Mouse (Mus musculus) testis, adult 2 months (tissue): Measurements from ENCODE around the gene Snapc5. TPM values are rescaled to one million over a fixed set of nuclear protein-coding genes. Genes with fewer than 3 reads are reported as not detected.

Experiments
- H3K27ac ChIP-seq: fragments of 200-500 bp; 2 replicates; pipeline ENCODE4 v1.5.1; 2012; ENCODE audit warnings: low read depth, low read length; ENCODE audit not compliant: control insufficient read depth, insufficient read depth
- H3K27me3 ChIP-seq: fragments of 200-500 bp; 2 replicates; pipeline ENCODE4 v1.6.1; 2012; ENCODE audit warnings: mild to moderate bottlenecking, low read length, moderate library complexity; ENCODE audit not compliant: control insufficient read depth, insufficient read depth
- H3K36me3 ChIP-seq: fragments of 200-500 bp; 2 replicates; pipeline ENCODE4 v1.6.1; 2012; ENCODE audit warnings: mild to moderate bottlenecking, low read length; ENCODE audit not compliant: control insufficient read depth, insufficient read depth
- H3K4me1 ChIP-seq: fragments of 200-500 bp; 2 replicates; pipeline ENCODE4 v1.6.1; 2012; ENCODE audit warnings: low read length; ENCODE audit not compliant: control insufficient read depth, insufficient read depth
- H3K4me3 ChIP-seq: fragments of 200-500 bp; 2 replicates; pipeline ENCODE4 v1.5.1; 2012; ENCODE audit warnings: low read depth, mild to moderate bottlenecking, low read length, moderate library complexity, mixed read lengths; ENCODE audit not compliant: control insufficient read depth
- CTCF ChIP-seq: fragments of 200-500 bp; IDR thresholded peaks from 2 replicates; pipeline ENCODE4 v1.5.1; 2012; ENCODE audit warnings: low read depth, mild to moderate bottlenecking, inconsistent platforms, low read length, moderate library complexity; ENCODE audit not compliant: control insufficient read depth, insufficient read depth, insufficient replicate concordance
- POLR2A ChIP-seq: fragments of 200-500 bp; IDR thresholded peaks from 2 replicates; pipeline ENCODE4 v1.6.1; 2012; ENCODE audit warnings: low read depth, mild to moderate bottlenecking, inconsistent platforms, low read length, moderate library complexity; ENCODE audit not compliant: control insufficient read depth
- polyA plus RNA-seq: library from polyadenylated mRNA; depleted of rRNA; stranded (reverse); fragments of >200 nt; gene quantifications from 2 replicates; pipeline ENCODE4 v1.2.3, GENCODE M21; 2012

Snapc5 gene
- polyA plus RNA-seq, 1 experiment: 14.1 TPM

GRCm38 (mm10) chr9:64202866-64203265 is 23.8 kb downstream of the Snapc5 start:
- no peaks in the 10 kb centered on the region for H3K27me3 ChIP-seq
- H3K4me3 ChIP-seq: no peak overlapping the region
- TF ChIP-seq POLR2A (no peak), CTCF (no peak)
- no peaks in the 10 kb centered on the region for H3K4me1 ChIP-seq
- H3K27ac ChIP-seq: no peak overlapping the region
- H3K36me3 ChIP-seq: no peaks in the 10 kb centered on the region

DNA sequence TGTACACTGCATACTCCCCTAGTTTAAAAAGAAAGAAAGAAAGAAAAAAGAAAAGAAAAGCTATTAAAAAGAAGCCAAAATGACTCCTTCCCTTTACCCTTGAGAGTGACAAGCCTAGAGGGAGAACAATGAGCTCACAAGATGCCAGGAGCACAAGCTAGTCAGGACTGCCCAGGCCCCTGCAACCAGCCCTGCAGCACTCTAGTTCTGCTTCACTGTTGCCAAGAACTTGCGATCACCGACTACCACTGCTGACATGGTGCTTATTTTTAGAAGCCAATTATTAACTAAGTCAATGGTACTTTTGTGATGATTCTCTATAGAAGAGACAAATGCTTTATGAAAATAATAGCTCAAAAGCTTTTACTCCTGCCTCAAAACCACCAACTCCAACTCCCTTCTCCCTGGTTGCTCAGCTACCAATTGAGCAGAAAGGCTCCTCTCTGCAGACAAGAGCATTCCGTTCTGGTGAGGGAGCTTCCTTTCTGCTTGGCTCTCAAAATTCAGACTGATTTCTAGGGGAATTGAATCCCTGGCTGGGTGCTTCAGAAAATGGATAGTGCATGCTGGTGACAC is 28.5 kb downstream of the Snapc5 start:
- Histone ChIP-seq H3K27me3 (no peaks in the 10 kb centered on the region), H3K4me3 (no peak overlapping the region), H3K36me3 (no peaks in the 10 kb centered on the region), H3K4me1 (no peaks in the 10 kb centered on the region), H3K27ac (no peak overlapping the region)
- TF ChIP-seq POLR2A (no peak), CTCF (no peak)

DNA sequence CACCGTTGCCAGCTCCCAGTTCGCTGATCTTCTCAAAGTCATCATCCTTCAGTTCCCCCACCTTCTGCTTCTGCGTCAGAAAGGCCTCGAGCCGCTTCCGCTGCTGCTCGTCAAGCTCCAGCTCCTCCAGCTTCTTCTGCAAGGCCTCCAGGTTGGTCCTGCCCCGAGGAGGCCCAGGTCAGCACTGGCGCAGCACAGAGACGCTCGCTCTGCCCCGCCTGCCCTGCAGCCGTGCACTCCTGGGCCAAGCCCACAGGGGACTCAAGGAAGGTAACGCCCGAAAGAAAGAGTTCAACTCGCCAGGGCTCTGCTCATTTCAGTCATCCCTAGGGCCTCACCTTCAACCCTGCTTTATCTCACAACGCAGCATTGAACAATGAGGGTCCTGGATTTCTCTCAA is 35.4 kb downstream of the Snapc5 start:
- Histone ChIP-seq H3K4me1 (no peaks in the 10 kb centered on the region), H3K36me3 (no peaks in the 10 kb centered on the region), H3K4me3 (no peak overlapping the region), H3K27ac (no peak overlapping the region), H3K27me3 (no peaks in the 10 kb centered on the region)
- no peak for TF ChIP-seq POLR2A
- no peak for TF ChIP-seq CTCF

DNA sequence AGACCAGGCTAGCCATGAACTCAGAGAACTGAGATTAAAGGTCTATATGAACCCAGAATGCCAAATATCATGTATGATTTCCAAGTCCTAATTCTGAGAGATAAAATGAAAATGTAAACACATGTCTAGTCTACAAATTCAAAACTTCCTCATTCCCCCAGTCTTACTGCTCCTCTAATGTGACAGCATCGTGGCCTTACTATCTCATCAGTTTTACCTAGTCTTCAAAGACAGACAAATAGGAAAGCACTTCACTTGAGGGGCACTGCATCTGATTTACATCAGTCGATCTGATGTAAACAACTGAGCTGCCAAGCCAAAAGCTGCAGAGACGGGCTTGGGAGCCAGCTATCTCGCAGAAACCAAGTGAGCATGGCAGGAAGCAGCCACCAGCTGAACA is 37.0 kb downstream of the Snapc5 start:
- Histone ChIP-seq H3K27me3 (no peaks in the 10 kb centered on the region), H3K27ac (no peak overlapping the region), H3K4me3 (no peak overlapping the region), H3K36me3 (no peaks in the 10 kb centered on the region), H3K4me1 (no peaks in the 10 kb centered on the region)
- TF ChIP-seq POLR2A (no peak), CTCF (no peak)

DNA sequence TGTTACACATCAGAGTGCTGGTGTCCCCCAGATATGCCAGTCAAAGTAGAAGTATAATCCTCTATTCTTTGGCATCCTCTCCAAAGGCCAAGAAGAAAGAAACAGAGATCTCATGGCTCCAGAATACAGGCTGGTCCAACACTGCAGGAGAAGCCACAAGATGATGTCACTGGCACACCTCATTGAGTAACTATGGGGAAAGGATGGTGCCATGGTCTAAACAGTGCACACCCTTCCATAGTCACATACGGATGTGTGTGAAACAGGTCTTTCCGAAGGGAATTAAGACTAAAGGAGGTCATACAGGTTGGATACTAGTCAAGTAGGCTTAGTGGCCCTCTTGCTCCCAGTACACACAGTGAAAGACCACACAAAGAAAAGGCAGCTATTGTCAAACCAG is 37.6 kb downstream of the Snapc5 start:
- Histone ChIP-seq H3K4me3 (no peak overlapping the region), H3K27me3 (no peaks in the 10 kb centered on the region)
- TF ChIP-seq POLR2A: no peak
- no peak for TF ChIP-seq CTCF

GRCm38 (mm10) chr9:64217887-64218286 is 38.8 kb downstream of the Snapc5 start:
- no peaks in the 10 kb centered on the region for H3K4me1 ChIP-seq
- no peak overlapping the region for H3K4me3 ChIP-seq
- H3K27me3 ChIP-seq: no peaks in the 10 kb centered on the region
- no peak overlapping the region for H3K27ac ChIP-seq
- no peak for TF ChIP-seq CTCF
- TF ChIP-seq POLR2A: no peak
- no peaks in the 10 kb centered on the region for H3K36me3 ChIP-seq

More for the DNA sequence above, 37.6 kb downstream of the Snapc5 start:
- H3K27ac ChIP-seq: no peak overlapping the region
- no peaks in the 10 kb centered on the region for H3K4me1 ChIP-seq
- H3K36me3 ChIP-seq: no peaks in the 10 kb centered on the region

GRCm38 (mm10) chr9:64219305-64219704 is 40.2 kb downstream of the Snapc5 start:
- Histone ChIP-seq H3K36me3 (no peaks in the 10 kb centered on the region), H3K27ac (no peak overlapping the region), H3K4me3 (no peak overlapping the region), H3K4me1 (no peaks in the 10 kb centered on the region), H3K27me3 (no peaks in the 10 kb centered on the region)
- TF ChIP-seq POLR2A: no peak
- no peak for TF ChIP-seq CTCF

DNA sequence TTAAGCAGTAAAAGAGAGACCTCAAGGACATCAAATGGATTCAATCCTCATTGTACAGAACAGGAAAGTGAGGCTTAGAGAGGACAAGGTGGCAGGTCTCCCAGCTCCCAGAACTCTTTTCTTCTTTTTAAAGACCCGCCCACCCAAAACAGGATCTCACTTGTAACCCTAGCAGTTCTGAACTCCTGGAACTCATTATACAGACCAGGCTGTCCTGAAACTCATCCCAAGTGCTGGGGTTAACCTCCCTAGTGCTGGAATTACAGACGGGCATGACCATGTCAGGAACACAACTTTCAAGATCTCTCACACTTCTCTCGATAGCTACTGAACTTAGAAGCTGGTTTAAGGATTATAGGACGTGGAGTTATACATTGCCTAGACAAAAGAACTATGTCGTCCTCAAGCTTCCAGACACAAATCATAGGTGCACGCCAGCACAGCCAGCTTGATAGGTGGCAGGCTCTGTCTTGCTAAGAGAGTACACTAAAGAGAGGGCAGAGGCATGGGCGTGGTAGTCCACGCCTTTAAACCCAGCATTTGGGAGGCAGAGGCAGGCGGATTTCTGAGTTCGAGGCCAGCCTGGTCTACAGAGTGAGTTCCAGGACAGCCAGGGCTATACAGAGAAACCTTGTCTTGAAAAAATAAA is 40.8 kb downstream of the Snapc5 start:
- Histone ChIP-seq H3K4me1 (no peaks in the 10 kb centered on the region), H3K4me3 (no peak overlapping the region), H3K36me3 (no peaks in the 10 kb centered on the region), H3K27me3 (no peaks in the 10 kb centered on the region), H3K27ac (no peak overlapping the region)
- TF ChIP-seq POLR2A (no peak), CTCF (no peak)
